Mouse (Mus musculus) kidney, embryonic 15.5 days (tissue): Measurements from ENCODE around the gene Ckm. TPM values are rescaled to one million over a fixed set of nuclear protein-coding genes. Genes with fewer than 3 reads are reported as not detected.

ENCODE experiments used
- microRNA counts: library from miRNA; unstranded; fragments of <30 nt; microRNA quantifications from one replicate; lab custom pipeline; 2016
- microRNA-seq: library from miRNA; unstranded; fragments of <30 nt; microRNA quantifications from one replicate; pipeline ENCODE4, GENCODE M21; 2016
- polyA plus RNA-seq: library from polyadenylated mRNA; unstranded; fragments of >200 nt; fragmentation: Nextera tagmentation; extraction: Ambion mirVana; gene quantifications from 2 replicates; pipeline ENCODE4 v1.2.1, GENCODE M21; 2015

Gene Ckm
- polyA plus RNA-seq, 1 experiment from 2014 or later: 22.6 TPM

MicroRNAs encoded within 50 kb of the gene (microRNA counts, 519-probe panel; counts per million panel counts)
- 31.7 counts per million for microRNA mmu-miR-343 (lab: Ali Mortazavi, UCI)

Small RNA genes within 50 kb of the gene (microRNA-seq; reads per million reads assigned to microRNA genes)
- gene Mir343: not detected

Other genes starting within 250 kb of the Ckm start
- gene Gipr, start 238.6 kb upstream of the Ckm start, polyA plus RNA-seq: 0.76 and 1.0 TPM in 2 replicates
- 9.5 and 16.8 TPM in 2 replicates for gene Eml2, start 228.4 kb upstream of the Ckm start, polyA plus RNA-seq
- gene Gpr4, start 192.2 kb upstream of the Ckm start, polyA plus RNA-seq: 2.7 and 3.3 TPM in 2 replicates
- gene Opa3, start 176.4 kb upstream of the Ckm start, polyA plus RNA-seq: 38.8 and 40.5 TPM in 2 replicates
- gene Vasp, start 133.0 kb upstream of the Ckm start, polyA plus RNA-seq: 87.4 and 89.8 TPM in 2 replicates
- 0.13 TPM in 1 of 2 replicates, not detected in the other for gene Ppm1n, start 124.7 kb upstream of the Ckm start, polyA plus RNA-seq
- gene Rtn2, start 122.2 kb upstream of the Ckm start, polyA plus RNA-seq: 8.3 and 9.2 TPM in 2 replicates
- gene Fosb, start 94.7 kb upstream of the Ckm start, polyA plus RNA-seq: 0.09 and 0.26 TPM in 2 replicates
- gene Ercc1, start 60.0 kb upstream of the Ckm start, polyA plus RNA-seq: 85.7 and 87.2 TPM in 2 replicates
- 27.0 and 28.3 TPM in 2 replicates for gene Cd3eap, start 45.3 kb upstream of the Ckm start, polyA plus RNA-seq
- 5.5 and 5.8 TPM in 2 replicates for gene Ppp1r13l, start 45.0 kb upstream of the Ckm start, polyA plus RNA-seq
- 16.0 and 19.5 TPM in 2 replicates for gene Ercc2, start 22.8 kb upstream of the Ckm start, polyA plus RNA-seq
- 5.1 and 6.3 TPM in 2 replicates for gene Klc3, start 672 bp upstream of the Ckm start, polyA plus RNA-seq
- 6.6 and 9.4 TPM in 2 replicates for gene Mark4, start 54.0 kb downstream of the Ckm start, polyA plus RNA-seq
- gene Exoc3l2, start 58.6 kb downstream of the Ckm start, polyA plus RNA-seq: 3.0 TPM in 2 replicates
- 2.3 and 2.6 TPM in 2 replicates for gene Bloc1s3, start 103.6 kb downstream of the Ckm start, polyA plus RNA-seq
- 76.2 and 81.2 TPM in 2 replicates for gene Trappc6a, start 103.6 kb downstream of the Ckm start, polyA plus RNA-seq
- gene Nkpd1, start 113.1 kb downstream of the Ckm start, polyA plus RNA-seq: 0.10 and 0.15 TPM in 2 replicates
- gene Ppp1r37, start 158.3 kb downstream of the Ckm start, polyA plus RNA-seq: 21.3 and 24.4 TPM in 2 replicates
- gene Zfp296, start 172.5 kb downstream of the Ckm start, polyA plus RNA-seq: 0.55 and 0.66 TPM in 2 replicates
- 148 and 161 TPM in 2 replicates for gene Gemin7, start 172.8 kb downstream of the Ckm start, polyA plus RNA-seq
- 50.6 and 58.6 TPM in 2 replicates for gene Clasrp, start 199.7 kb downstream of the Ckm start, polyA plus RNA-seq
- gene Relb, start 224.7 kb downstream of the Ckm start, polyA plus RNA-seq: 8.8 and 10.0 TPM in 2 replicates